Mouse (Mus musculus) T-cell, adult 2 months (primary cell): ENCODE data around the gene Gm9833.

Experiments used
- DNase-seq: peaks from one replicate; pipeline ENCODE4 v3.0.0; 2022; ENCODE audit warnings: low spot score

Gene Gm9833

GRCm38 (mm10) chr3:10123615-10124014 is 35.7 kb downstream of the Gm9833 start:
- no peak for DNase-seq

GRCm38 (mm10) chr3:10124071-10124470 is 36.2 kb downstream of the Gm9833 start:
- no peak for DNase-seq

- DNase-seq: no peak
These were observed 37.4 kb downstream of the Gm9833 start for GRCm38 (mm10) chr3:10125301-10125700.

GRCm38 (mm10) chr3:10126036-10126435 is 38.1 kb downstream of the Gm9833 start:
- DNase-seq: no peak

GRCm38 (mm10) chr3:10126502-10126901 is 38.6 kb downstream of the Gm9833 start:
- no peak for DNase-seq

GRCm38 (mm10) chr3:10126952-10127351 is 39.0 kb downstream of the Gm9833 start:
- no peak for DNase-seq

GRCm38 (mm10) chr3:10127505-10127904 is 39.6 kb downstream of the Gm9833 start:
- DNase-seq: no peak
